Mouse (Mus musculus): ENCODE measurements around the gene Elmo3.
"Not testable (repeated sequence)": the region's sequence is repeated elsewhere in the genome, so short reads cannot be mapped to it uniquely, and the experiment has no call there.

Elmo3 gene

DNA sequence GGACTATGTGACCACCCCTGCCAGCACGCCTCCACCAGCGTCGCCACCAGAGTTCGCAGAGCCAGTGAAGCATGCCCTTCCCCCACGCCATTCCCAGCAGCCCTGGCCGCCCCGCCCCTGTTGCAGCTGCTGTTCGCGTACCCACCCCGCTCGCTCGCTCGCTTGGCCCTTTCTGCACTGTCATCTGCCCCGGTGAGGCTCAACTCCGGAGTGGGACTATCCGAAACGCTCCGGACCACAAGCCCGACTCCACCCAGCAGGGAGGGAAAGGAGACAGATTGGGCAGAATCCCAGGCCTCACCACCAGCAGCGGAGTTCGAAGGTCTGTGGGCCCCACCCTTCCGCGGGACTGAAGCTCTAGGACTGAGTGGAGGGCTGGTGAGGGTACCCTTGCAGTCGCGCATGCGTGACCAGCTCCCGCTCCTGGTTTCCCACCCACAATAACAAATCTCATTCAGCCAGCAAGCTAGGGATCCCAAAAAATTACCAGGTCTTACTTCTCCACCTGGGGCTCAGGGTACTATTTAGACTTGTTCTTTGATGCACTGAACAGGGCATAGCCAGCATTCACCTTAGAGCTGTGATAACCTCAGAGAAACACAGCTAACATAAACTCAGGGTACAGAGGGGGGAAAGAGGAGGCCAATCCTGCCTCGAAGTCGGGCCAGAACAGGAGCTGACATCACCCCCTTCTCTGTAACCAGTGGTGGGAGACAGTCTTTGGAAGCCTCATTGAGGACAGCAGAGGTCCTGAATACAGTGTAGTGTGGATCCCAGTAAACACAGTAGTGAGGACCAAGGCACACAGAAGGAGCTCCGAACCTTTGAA lies 28.9 kb upstream of the Elmo3 start:
- peak; percentile 73 to 78 for DNase-seq

GRCm38 (mm10) chr8:105278911-105279334 lies 26.5 kb upstream of the Elmo3 start:
- peak; percentile 66 to 80 for DNase-seq

DNA sequence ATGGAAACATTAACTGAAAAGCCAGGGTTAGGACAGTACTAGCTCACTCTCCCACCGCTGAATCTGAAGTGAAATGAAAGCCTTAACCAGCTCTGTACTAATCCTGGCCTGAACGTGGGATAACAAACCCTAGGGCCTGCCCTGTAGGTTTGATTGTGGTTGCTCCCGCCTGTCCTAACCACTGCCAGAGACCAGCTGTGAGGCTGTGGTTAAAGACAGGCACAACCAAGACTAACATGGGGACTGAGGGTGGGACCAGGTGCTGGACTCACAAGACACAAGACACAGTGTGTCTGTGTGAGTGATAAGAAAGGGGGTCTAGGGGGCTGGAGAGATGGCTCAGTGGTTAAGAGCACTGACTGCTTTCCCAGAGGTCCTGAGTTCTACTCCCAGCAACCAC lies 24.8 kb upstream of the Elmo3 start:
- no peak for DNase-seq

GRCm38 (mm10) chr8:105281821-105282220 lies 23.6 kb upstream of the Elmo3 start:
- DNase-seq: no peak

- no peak for DNase-seq
Observed at GRCm38 (mm10) chr8:105282239-105282638, 23.2 kb upstream of the Elmo3 start.

GRCm38 (mm10) chr8:105283074-105283473 lies 22.3 kb upstream of the Elmo3 start:
- DNase-seq: peak; percentile 66 to 74

DNA sequence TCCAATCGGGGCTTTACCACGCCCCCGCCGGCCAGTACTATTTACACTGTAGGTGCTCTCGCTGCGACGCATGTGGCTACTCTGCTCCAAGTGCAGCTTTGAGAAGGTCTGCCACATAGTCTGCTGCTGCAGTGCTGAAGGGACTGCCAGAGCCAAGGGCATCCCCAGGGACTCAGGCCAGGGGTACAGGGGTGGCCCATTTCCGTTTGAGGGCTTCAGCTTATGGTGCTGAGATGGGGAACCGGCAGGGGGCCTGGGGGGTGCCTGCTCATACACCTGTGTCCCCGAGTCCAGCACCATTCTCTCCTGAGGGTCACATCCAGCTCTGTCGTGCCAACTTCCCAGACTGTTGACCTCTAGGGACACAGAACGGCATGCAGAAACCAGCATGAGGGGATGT lies 19.9 kb upstream of the Elmo3 start:
- DNase-seq: no peak

DNA sequence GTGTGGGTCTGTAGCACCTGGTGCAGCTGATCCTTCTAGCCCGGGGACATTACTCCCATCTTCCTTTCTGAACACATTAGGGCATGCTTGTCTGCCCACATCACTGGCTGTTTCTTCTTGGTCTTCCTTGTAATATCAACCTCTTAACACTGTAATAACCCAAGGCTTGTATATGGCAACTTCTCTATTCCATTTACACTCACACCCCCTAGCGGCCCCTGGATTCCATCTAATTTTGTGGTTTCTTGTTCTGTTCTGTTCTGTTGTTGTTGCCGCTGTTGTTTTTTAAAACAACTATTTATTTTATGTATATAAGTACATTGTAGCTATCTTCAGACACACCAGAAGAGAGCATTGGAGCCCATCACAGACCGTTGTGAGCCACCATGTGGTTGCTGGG lies 18.5 kb upstream of the Elmo3 start:
- no peak for DNase-seq

GRCm38 (mm10) chr8:105288231-105288630 lies 17.2 kb upstream of the Elmo3 start:
- no peak for DNase-seq

GRCm38 (mm10) chr8:105288958-105289732 lies 16.3 kb upstream of the Elmo3 start:
- DNase-seq: peak; percentile 96 to 97

GRCm38 (mm10) chr8:105289805-105290460 lies 15.5 kb upstream of the Elmo3 start, which contains the start of gene 4931428F04Rik:
Gene 4931428F04Rik (minus strand): TSS chr8:105289864.
- DNase-seq: peak; percentile 64 to 75

GRCm38 (mm10) chr8:105290554-105291314 lies 14.7 kb upstream of the Elmo3 start:
- DNase-seq: peak; percentile 98 to 99

DNA sequence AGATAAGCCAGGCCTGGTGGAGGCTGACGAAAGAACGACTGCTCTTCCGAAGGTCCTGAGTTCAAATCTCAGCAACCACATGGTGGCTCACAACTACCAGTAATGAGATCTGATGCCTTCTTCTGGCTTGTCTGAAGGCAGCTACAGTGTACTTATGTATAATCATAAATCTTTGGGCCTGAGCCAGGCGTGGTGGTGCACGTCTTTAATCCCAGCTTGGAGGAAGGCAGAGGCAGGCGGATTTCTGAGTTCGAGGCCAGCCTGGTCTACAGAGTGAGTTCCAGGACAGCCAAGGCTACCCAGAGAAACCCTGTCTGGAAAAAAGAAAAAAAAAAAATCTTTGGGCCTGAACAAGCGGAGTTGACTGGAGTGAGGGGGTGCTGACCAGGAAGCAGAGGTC lies 14.0 kb upstream of the Elmo3 start:
- not testable (repeated sequence) for DNase-seq

DNA sequence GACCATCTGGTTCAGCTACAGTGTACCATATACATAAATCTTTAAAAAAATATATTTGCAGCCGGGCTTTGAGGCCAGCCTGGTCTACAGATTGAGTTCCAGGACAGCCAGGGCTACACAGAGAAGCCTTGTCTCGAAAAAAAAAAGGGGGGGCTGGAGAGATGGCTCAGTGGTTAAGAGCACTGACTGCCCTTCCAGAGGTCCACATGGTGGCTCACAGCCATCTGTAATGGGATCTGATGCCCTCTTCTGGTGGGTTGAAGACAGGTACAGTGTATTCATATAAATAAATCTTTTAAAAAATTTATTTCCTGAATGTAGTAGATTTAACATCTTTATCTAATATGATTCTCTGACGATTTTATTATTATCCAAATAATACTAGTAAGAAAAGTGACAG lies 13.6 kb upstream of the Elmo3 start:
- DNase-seq: not testable (repeated sequence)

GRCm38 (mm10) chr8:105292471-105292870 lies 12.9 kb upstream of the Elmo3 start:
- DNase-seq: no peak

- DNase-seq: no peak
Observed at GRCm38 (mm10) chr8:105293405-105293804, 12.0 kb upstream of the Elmo3 start.

GRCm38 (mm10) chr8:105294776-105295175 lies 10.6 kb upstream of the Elmo3 start:
- no peak for DNase-seq

DNA sequence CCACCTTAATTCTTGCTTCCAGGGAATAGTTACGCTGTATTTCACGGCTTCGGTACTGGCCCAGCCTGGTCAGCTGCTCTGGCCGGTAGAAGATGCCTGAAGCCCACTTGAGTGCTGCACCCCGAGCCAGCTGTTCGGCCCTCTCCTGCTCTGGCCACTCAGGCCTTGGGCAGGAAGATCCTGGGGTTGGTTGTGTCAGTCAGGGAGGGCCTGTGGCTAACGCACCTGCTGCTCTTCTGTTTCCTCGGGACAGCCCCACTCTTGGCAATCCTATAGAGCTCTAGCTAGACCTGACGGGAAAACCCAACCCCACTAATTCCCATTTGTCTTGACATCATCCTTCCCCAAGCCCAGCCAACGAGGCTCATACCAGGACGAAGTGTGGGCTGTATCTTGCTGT lies 10.1 kb upstream of the Elmo3 start:
- no peak for DNase-seq

- DNase-seq: peak in 1 of 2 experiments; percentile 54
Observed at GRCm38 (mm10) chr8:105295895-105296573, 9.4 kb upstream of the Elmo3 start, which contains the start of gene Exoc3l. Gene Exoc3l (minus strand): TSS chr8:105296101.

GRCm38 (mm10) chr8:105297511-105298192 lies 7.7 kb upstream of the Elmo3 start, which contains the start of gene E2f4:
Gene E2f4 (plus strand): TSS chr8:105297663.
- DNase-seq: peak; percentile 93 to 96
